Mouse (Mus musculus) brown adipose tissue, adult 24 weeks (tissue): ENCODE measurements around the gene Dhcr24. TPM values are rescaled to one million over a fixed set of nuclear protein-coding genes. Genes with fewer than 3 reads are reported as not detected.

Experiments used
- H3K27ac ChIP-seq: fragments of 200-500 bp; replicated peaks from 2 replicates; pipeline ENCODE4 v1.5.1; 2012; ENCODE audit warnings: low read depth, mild to moderate bottlenecking, low read length
- H3K4me1 ChIP-seq: fragments of 200-500 bp; 2 replicates; pipeline ENCODE4 v1.6.1; 2012; ENCODE audit warnings: low read length, mixed read lengths; ENCODE audit not compliant: control insufficient read depth, insufficient read depth, insufficient read length
- H3K4me3 ChIP-seq: fragments of 200-500 bp; 2 replicates; pipeline ENCODE4 v1.5.1; 2012; ENCODE audit warnings: low read depth, mild to moderate bottlenecking, low read length, moderate library complexity; ENCODE audit not compliant: insufficient read depth
- polyA plus RNA-seq: library from polyadenylated mRNA; stranded (reverse); fragments of >200 nt; gene quantifications from 2 replicates; pipeline ENCODE4 v1.2.4, GENCODE M21; 2012; ENCODE audit not compliant: missing spikeins, insufficient read depth, insufficient read length

Dhcr24 gene
- polyA plus RNA-seq, 1 experiment: 24.0 TPM

DNA sequence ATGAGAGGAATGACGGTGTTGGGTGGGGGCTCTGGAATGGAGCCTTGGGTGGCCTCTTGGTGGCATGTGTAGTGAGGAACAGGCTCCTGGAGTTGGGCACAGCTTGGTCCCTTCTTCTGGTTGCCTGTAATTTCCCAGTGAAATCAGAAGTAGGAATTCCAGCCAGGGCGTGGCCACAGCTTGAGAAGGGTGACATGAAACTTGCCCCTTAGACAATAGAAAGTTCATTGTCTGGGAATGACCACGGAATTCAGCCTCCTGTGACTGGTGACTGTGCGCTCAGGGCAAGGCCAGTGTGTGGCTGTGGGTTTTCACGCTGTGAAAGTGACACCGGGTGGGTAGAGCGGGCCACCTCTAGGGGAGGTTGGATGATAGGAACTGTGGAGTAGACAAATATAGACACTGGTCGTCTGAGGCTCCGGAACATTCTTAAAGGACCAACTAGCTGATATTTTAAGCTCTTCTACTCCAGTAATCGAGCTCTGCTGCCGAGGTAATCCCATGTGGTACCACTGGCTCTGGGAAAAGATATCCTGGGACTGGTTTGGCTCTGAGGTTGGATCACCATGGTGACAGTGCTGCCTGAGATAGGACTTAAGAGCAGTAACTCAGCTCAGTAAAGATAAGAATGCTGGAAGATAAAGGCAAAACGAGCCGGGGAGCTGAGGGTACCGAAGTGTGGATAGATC, 20.5 kb downstream of the Dhcr24 start:
- no peaks in the 10 kb centered on the region for H3K4me1 ChIP-seq
- no peak overlapping the region for H3K27ac ChIP-seq
- H3K4me3 ChIP-seq: no peak overlapping the region

DNA sequence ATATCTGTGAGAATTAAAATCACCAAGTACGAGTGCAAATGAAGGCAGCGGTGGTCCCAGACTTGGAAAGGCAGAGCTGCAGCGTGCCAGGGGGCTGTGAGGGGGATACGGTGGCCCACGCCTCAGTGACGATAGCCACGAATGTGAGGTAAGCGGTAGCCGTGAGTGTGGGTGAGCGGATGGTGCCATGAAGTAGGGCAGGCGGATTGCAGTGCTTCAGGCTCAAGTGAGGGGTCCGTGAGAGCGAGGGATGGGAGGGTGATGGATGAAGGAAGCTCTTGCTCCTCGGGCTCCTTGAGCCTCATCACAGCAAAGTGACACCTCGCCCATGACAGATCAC, 21.0 kb downstream of the Dhcr24 start:
- Histone ChIP-seq H3K4me3 (no peak overlapping the region), H3K4me1 (no peaks in the 10 kb centered on the region), H3K27ac (no peak overlapping the region)

DNA sequence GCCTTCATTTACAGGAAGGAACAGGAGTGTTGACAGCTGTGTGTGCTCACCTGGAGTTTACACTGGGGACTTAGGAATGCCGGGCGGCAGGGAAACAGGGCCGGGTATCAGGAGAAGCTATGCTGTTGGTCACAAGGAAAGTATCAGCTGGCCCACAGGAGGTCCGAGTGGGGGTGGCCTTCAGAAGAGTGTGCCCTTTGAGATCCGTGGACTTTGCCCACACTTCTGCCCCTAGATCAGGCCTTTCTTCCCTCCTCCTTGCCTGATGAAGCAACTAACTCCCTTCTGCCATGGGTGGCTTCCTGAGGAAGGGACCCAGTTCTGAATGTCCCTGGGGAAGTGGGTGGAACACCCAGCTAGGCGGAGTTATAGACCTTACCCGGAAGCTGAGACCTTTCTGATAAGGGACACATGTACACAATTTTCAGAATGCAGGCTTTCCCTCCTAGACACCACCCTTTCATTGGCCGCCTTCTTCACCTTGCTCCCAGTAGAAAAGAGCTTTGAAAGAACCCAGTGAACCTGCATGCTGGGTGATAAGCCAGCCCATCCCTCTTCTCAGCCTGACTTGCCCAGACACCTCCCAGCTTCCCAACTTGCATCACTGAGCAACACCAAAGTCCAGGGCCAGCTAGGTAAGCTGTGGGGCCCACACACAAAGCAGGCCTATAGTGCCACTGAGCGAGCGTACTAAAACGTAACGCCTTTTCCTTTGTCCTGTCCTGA, 21.8 kb downstream of the Dhcr24 start:
- H3K27ac ChIP-seq: no peak overlapping the region
- H3K4me3 ChIP-seq: no peak overlapping the region
- H3K4me1 ChIP-seq: no peaks in the 10 kb centered on the region

DNA sequence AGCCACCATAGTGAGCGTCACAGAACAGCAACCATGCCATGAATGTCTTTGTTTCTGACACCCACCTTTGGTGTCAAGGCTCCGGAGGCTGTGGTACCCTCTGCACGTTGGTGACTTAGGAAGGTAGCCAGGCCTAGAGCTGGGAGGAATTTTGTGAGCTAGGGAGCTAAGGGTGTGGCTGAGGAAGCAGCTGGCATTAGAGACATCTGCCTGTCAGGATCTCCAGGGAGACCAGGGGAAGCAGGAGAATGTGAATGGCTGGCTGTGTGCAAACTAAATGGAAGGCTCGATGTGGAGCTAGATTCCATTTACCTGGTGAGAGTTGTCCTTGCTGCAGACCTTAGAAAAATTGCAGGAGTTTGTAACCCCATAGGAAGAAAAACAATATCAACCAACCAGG, 23.8 kb downstream of the Dhcr24 start:
- no peak overlapping the region for H3K27ac ChIP-seq
- H3K4me1 ChIP-seq: no peaks in the 10 kb centered on the region
- no peak overlapping the region for H3K4me3 ChIP-seq

DNA sequence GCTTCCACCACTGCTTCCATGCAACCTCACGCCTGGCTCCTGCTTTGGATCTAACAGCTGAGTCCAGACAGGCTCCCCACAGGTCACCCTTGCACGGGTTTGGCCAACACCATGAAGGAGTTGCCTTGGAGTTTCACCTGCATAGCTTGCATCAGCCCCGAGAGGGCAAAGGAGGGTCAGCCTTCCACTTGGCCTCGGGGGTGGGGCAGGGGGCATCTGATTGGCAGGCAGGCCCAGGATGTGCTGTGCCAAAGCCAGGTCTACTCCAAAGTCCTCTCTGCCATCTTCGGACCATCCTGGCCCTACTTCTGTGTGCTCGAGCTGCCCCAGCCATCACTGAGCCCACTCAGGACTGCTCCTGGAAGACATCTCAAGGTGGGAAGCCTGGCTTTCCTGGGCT, 26.2 kb downstream of the Dhcr24 start:
- Histone ChIP-seq H3K4me3 (no peak overlapping the region), H3K4me1 (no peaks in the 10 kb centered on the region), H3K27ac (no peak overlapping the region)

DNA sequence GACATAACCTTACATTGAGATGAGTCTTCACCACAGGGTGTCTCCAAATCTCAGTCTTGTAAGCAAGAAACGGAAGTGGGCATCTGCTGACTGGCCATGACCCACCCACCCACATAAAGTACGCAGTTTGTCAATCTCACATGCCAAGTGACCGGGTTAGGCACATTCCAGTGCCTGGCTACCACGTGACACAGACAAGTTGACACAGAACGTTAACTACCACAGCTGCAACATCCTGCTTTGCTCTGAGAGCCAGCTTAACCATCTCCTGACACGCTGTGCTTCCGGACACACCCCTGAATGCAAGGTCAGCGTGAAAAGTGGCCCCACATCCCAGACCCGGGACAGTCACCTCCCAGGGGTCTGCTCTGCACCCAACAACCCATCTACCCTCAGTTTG, 29.3 kb downstream of the Dhcr24 start:
- no peak overlapping the region for H3K4me3 ChIP-seq
- no peak overlapping the region for H3K27ac ChIP-seq
- H3K4me1 ChIP-seq: no peaks in the 10 kb centered on the region

DNA sequence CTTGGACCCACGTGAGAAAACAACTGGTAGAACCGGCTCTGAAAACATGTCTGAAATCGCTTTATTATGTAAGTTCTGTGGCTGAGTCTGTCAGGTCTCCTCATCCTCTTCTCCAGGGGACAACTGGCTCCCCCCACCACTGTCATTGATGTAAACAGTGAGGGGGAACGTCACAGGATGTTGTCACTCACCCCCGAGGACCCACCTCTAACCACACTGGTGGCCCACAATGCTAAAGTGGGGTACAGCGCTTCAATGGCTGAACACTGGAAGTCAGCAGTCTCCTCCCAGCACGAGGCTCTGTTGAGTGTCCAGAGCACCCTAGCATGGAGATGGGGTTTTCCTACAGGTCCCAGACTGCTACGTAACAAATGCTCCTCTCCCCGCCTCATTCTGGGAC, 30.0 kb downstream of the Dhcr24 start:
- Histone ChIP-seq H3K4me3 (no peak overlapping the region), H3K27ac (no peak overlapping the region), H3K4me1 (no peaks in the 10 kb centered on the region)

DNA sequence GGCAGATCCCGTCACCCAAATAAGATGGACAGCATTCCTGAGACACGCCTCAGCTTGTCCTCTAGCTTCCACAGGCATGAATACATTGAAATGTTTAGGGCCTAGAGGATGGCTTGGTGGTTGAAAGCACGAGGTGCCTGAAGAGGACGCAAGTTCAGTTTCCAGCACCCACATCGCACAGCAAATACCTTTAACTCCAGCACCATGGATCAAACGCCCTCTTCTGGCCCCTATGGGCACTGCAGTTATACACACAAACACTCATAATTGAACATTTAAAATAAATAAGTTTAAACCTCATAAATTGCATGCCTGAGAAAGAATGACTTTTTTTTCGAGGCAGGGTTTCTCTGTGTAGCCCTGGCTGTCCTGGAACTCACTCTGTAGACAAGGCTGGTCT, 32.8 kb downstream of the Dhcr24 start:
- Histone ChIP-seq H3K27ac (no peak overlapping the region), H3K4me3 (no peak overlapping the region), H3K4me1 (no peaks in the 10 kb centered on the region)

DNA sequence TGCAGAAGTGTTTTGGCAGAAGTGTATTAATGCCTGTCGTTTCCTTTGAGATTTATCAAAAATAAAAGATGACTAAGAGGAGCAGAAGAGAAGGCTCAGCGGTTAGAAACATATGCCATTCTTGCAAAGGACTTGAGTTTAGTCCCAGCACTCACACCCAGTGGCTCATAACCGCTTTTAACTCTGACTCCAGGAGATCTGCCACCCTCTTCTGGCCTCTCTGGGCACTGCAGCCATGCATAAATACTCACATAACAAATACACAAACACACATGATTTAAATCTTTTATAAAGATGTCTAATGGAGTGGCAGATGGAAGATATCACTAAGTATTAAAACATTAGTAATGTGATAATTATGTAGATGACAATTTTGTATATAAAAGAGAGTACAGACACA, 35.4 kb downstream of the Dhcr24 start:
- Histone ChIP-seq H3K4me3 (no peak overlapping the region), H3K4me1 (no peaks in the 10 kb centered on the region), H3K27ac (no peak overlapping the region)

DNA sequence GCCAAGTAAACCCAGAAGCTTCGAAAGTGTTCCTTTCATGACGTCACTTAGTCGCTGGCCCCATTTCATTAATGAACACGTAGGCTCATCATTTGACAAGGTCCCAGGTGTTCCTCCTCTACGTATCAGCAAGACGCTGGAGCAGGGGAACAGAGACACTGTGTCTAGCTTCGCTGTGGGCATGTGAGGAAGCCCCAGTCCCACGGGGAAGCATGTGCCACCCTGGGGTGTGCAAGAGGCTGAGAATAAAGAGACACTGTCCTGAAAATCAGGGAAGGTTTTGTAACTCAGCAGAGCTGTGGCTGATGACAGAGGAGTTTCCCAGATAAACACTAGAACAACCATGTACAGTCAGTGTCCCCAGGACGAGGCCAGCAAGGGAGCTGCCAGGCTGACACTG, 36.2 kb downstream of the Dhcr24 start:
- no peak overlapping the region for H3K4me3 ChIP-seq
- no peak overlapping the region for H3K27ac ChIP-seq

DNA sequence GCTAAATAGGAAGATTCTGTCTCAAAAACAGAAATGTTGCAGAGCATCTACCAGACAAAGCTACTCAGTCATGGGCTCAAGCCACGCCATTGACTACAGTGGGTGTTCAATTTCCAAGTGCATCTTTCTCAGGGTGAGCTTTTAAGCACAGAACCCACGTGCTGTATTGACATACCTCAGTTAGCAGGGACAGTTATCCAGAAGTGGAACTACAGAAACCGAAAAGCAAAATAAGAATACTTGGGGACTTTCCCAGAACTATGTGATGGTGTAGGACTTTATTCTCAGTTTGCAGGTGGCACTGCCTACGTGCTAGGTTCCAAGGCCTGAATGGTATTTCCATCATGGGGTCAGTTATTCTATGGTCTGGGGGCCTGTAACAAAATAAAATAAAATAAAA, 36.9 kb downstream of the Dhcr24 start:
- Histone ChIP-seq H3K27ac (no peak overlapping the region), H3K4me1 (no peaks in the 10 kb centered on the region), H3K4me3 (no peak overlapping the region)

More for the DNA sequence above, 36.2 kb downstream of the Dhcr24 start:
- no peaks in the 10 kb centered on the region for H3K4me1 ChIP-seq

DNA sequence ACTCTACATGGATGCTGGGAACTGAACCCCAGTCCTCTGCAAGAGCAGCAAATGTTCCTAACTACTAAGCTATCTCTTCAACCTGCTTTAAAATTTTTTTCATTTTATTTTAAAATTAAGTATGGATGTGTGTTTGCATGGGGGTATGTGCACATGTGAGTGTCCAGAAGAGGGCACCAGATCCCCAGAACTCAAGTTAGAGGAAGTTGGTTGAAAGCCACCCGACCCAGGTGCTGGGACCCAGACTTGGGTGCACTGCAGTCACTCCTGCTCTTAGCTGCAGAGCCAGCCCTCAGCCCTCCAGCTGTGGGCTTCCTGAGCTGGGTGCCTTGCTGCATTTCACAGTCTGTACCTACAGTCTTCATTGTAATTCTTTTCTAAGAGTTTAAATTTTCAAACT, 38.6 kb downstream of the Dhcr24 start:
- Histone ChIP-seq H3K4me3 (no peak overlapping the region), H3K4me1 (no peaks in the 10 kb centered on the region), H3K27ac (no peak overlapping the region)

DNA sequence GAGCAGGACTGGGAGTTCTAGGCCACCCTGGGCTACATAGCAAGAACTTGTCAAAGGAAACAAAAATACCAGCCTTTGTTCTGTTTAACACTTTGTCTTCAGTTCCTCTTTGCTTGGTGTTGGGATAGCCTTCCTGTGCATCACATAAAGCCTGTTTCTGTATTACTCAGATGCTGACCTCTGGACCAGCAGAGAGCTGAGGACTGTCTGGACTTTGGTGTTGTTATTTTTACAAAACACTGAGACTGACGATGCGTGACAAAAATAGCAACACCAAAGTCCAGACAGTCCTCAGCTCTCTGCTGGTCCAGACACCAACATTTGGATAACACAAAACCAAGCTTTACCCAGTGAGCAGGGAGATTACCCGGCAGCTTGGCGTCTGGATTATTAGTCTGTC, 39.9 kb downstream of the Dhcr24 start:
- no peak overlapping the region for H3K27ac ChIP-seq
- no peaks in the 10 kb centered on the region for H3K4me1 ChIP-seq
- no peak overlapping the region for H3K4me3 ChIP-seq

DNA sequence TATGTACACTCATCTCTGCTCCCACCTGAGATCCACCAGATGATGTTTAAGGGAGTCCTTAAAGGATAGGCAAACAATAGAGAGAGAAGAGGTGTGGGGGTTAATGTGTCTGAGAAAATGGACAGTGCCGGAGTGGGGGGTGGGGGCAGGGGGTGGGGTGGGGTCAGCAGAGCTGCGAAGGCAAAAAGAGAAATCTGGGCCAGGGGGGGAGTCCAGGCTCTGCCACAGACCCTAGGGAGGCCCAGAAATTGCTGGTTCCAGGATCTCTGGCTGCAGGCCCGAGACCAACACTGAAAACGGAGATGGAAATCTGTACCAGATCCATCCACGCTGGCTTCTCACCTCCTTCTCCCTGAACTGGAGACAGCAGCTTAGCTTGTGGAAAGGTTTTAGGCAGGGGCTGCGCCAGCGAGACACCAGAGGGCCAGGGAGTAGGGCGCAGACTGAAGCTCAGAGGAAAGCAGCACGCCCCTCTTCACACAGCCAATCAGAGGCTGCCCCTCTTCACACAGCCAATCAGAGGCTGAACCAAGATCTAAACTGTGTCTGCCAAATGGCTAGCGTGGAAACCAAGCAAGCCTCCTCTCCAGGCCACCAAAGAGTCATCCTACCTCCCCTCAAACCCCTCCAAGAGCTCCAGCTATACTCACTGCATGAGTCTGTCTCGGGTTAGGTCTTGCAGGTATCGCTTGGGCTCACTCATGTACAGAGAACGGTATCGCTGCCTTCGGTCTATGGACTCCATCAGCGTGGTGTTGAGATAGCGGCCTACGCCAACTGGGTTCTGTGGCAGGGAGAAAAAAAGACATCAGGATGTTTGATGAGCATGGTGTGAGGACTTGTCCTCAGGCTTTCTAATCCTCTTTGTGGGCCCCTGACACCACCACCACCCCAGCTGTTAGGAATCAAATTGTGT, 46.1 kb downstream of the Dhcr24 start:
- Histone ChIP-seq H3K4me1 (no peaks in the 10 kb centered on the region), H3K4me3 (no peak overlapping the region), H3K27ac (no peak overlapping the region)

DNA sequence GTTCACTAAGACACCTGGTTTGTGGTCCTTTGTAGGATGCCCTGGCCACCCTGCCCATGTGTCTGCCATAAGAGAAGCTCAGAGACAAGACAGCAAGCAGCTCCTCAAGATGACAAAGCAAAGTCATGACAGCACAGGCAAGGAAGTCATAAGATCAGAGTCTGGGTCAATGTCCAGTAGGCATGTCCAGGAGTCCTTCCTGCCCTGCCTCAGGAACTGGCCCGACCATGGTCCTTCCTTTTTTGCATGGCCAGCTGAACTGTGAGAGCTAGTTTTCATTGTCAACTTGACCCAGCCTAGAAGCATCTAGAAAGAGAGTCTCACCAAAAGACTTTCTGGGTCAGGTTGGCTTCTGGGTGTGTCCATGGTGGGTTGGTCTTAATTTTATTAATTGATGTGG, 47.1 kb downstream of the Dhcr24 start:
- no peak overlapping the region for H3K4me3 ChIP-seq
- no peak overlapping the region for H3K27ac ChIP-seq
- no peaks in the 10 kb centered on the region for H3K4me1 ChIP-seq
